In the genomic region with DNA sequence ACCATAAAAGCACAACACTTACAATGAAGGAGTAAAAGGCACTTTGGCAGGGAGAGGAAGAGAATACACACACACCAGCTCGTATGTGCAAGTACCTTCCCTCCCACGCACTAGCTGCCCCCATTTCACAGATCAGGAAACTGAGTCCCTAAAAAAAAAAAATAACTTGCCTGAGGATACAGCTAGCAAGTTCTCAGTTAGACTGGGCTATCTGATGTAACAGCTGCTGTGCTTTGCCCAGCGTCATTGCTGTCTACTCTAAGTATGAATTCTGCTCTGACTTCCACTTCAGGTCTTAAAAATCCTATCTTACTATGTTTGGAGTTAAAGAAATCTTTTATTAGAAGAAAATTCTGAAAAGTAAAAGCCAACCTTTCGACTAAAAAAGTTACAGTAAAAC, we compare ENCODE assay signal across 13 mouse cellular contexts. TPM values are rescaled to one million over a fixed set of nuclear protein-coding genes. Genes with fewer than 3 reads are reported as not detected.
DNase-seq lines count a peak whose midpoint lies in the region; ATAC-seq and TF ChIP-seq lines count a peak whose summit lies in the region.
"Had no signal": no experiment of that assay in that cellular context is flagged by ENCODE, and none has a peak within 500 bp of the region (broad histone marks: within the 10 kb centered on the region; RNA-seq: fewer than 3 reads in every experiment).

No protein-coding gene starts in this region.

- H3K9ac ChIP-seq in intestine, embryonic 14.5 days (ENCODE audit: low read length): no peak overlapping the region
- H3K9ac ChIP-seq in intestine, embryonic 15.5 days: no peak overlapping the region
- H3K9ac ChIP-seq in midbrain, embryonic 15.5 days: no peak overlapping the region
- H3K9ac ChIP-seq in midbrain, embryonic 16.5 days (ENCODE audit: low read depth, low read length): no peak overlapping the region
- no peak overlapping the region for H3K9ac ChIP-seq in limb, embryonic 15.5 days
- no peak overlapping the region for H3K9ac ChIP-seq in stomach, embryonic 16.5 days (ENCODE audit: low read length)
- no peak overlapping the region for H3K9ac ChIP-seq in hindbrain, postnatal 0 days (replicated peaks; ENCODE audit: low read length)
- H3K9ac ChIP-seq: forebrain, embryonic 13.5 days had no signal

- H3K4me2 ChIP-seq in intestine, embryonic 14.5 days (ENCODE audit: low read length): peak overlapping the region; percentile 87; the same call in 1 of the 2 replicates
- no peak overlapping the region for H3K4me2 ChIP-seq in intestine, embryonic 15.5 days (replicated peaks)
- H3K4me2 ChIP-seq in midbrain, embryonic 15.5 days: 0 out of 2 replicates have a peak overlapping the region, but pooled peaks have one; percentile 84
- H3K4me2 ChIP-seq in midbrain, embryonic 16.5 days (ENCODE audit: low read length): no peak overlapping the region
- 0 out of 2 replicates have a peak overlapping the region, but pooled peaks have one; percentile 78 for H3K4me2 ChIP-seq in limb, embryonic 15.5 days
- H3K4me2 ChIP-seq in stomach, embryonic 16.5 days (ENCODE audit: low read depth, low read length): peak overlapping the region; percentile 60
- H3K4me2 ChIP-seq in hindbrain, postnatal 0 days (ENCODE audit: low read depth, low read length): no peak overlapping the region

- H3K27ac ChIP-seq in intestine, embryonic 14.5 days (ENCODE audit: low read depth): no peak overlapping the region
- no peak overlapping the region for H3K27ac ChIP-seq in intestine, embryonic 15.5 days
- H3K27ac ChIP-seq in midbrain, embryonic 15.5 days: no peak overlapping the region
- H3K27ac ChIP-seq in midbrain, embryonic 16.5 days (ENCODE audit: low read length): no peak overlapping the region
- H3K27ac ChIP-seq in limb, embryonic 15.5 days: no peak overlapping the region
- H3K27ac ChIP-seq in stomach, embryonic 16.5 days (ENCODE audit: low read length): no peak overlapping the region
- no peak overlapping the region for H3K27ac ChIP-seq in hindbrain, postnatal 0 days
- H3K27ac ChIP-seq: forebrain, embryonic 13.5 days; hindbrain, embryonic 14.5 days had no signal

- no peak for TF ChIP-seq CTCF in hindbrain, postnatal 0 days (IDR thresholded peaks at IDR 0.05; ENCODE audit: low read depth)

- no peak overlapping the region for H3K4me3 ChIP-seq in intestine, embryonic 14.5 days (ENCODE audit: low read depth, low read length)
- no peak overlapping the region for H3K4me3 ChIP-seq in intestine, embryonic 15.5 days (replicated peaks)
- H3K4me3 ChIP-seq in midbrain, embryonic 15.5 days: no peak overlapping the region
- no peak overlapping the region for H3K4me3 ChIP-seq in midbrain, embryonic 16.5 days (ENCODE audit: low read depth, low read length)
- no peak overlapping the region for H3K4me3 ChIP-seq in limb, embryonic 15.5 days
- H3K4me3 ChIP-seq in stomach, embryonic 16.5 days (replicated peaks; ENCODE audit: low read length): peak overlapping the region; percentile 22; the same call in 1 of the 2 replicates
- H3K4me3 ChIP-seq in hindbrain, postnatal 0 days (ENCODE audit: low read length): no peak overlapping the region
- H3K4me3 ChIP-seq: forebrain, embryonic 13.5 days had no signal

- no peaks in the 10 kb centered on the region for H3K27me3 ChIP-seq in intestine, embryonic 14.5 days (replicated peaks; ENCODE audit: control insufficient read depth, insufficient read depth, low read length)
- H3K27me3 ChIP-seq in intestine, embryonic 15.5 days (replicated peaks): no peaks in the 10 kb centered on the region
- no peaks in the 10 kb centered on the region for H3K27me3 ChIP-seq in midbrain, embryonic 15.5 days (replicated peaks)
- H3K27me3 ChIP-seq in midbrain, embryonic 16.5 days (ENCODE audit: control insufficient read depth, insufficient read depth, low read depth, low read length): no peaks in the 10 kb centered on the region
- no peaks in the 10 kb centered on the region for H3K27me3 ChIP-seq in limb, embryonic 15.5 days
- no peaks in the 10 kb centered on the region for H3K27me3 ChIP-seq in stomach, embryonic 16.5 days (ENCODE audit: control insufficient read depth, insufficient read depth, low read length)
- H3K27me3 ChIP-seq in hindbrain, postnatal 0 days (ENCODE audit: insufficient read depth, low read length): no peaks in the 10 kb centered on the region
- H3K27me3 ChIP-seq: forebrain, embryonic 13.5 days had no signal

- no peaks in the 10 kb centered on the region for H3K9me3 ChIP-seq in intestine, embryonic 14.5 days (ENCODE audit: control insufficient read depth, low read length)
- H3K9me3 ChIP-seq in intestine, embryonic 15.5 days: no peaks in the 10 kb centered on the region
- H3K9me3 ChIP-seq in midbrain, embryonic 15.5 days: no peaks in the 10 kb centered on the region
- no peaks in the 10 kb centered on the region for H3K9me3 ChIP-seq in midbrain, embryonic 16.5 days (replicated peaks; ENCODE audit: control insufficient read depth, low read length, poor library complexity, severe bottlenecking)
- H3K9me3 ChIP-seq in limb, embryonic 15.5 days: no peaks in the 10 kb centered on the region
- no peaks in the 10 kb centered on the region for H3K9me3 ChIP-seq in stomach, embryonic 16.5 days (replicated peaks; ENCODE audit: control insufficient read depth, low read length)
- H3K9me3 ChIP-seq in hindbrain, postnatal 0 days (ENCODE audit: low read length): no peaks in the 10 kb centered on the region
- H3K9me3 ChIP-seq: forebrain, embryonic 13.5 days had no signal

- ATAC-seq in intestine, embryonic 14.5 days (replicated peaks; ENCODE audit: low FRiP score, low TSS enrichment, low read depth): no peak
- ATAC-seq in intestine, embryonic 15.5 days: no peak
- no peak for ATAC-seq in midbrain, embryonic 15.5 days (replicated peaks)
- ATAC-seq in midbrain, embryonic 16.5 days: no peak
- no peak for ATAC-seq in limb, embryonic 15.5 days (ENCODE audit: insufficient number of reproducible peaks, low FRiP score, low TSS enrichment, low read depth)
- no peak for ATAC-seq in stomach, embryonic 16.5 days (ENCODE audit: insufficient read depth, low FRiP score)
- no peak for ATAC-seq in hindbrain, postnatal 0 days
- ATAC-seq: forebrain, embryonic 13.5 days had no signal

- peaks cover 8% of the 10 kb centered on the region for H3K4me1 ChIP-seq in intestine, embryonic 14.5 days (replicated peaks; ENCODE audit: control insufficient read depth, insufficient read depth, low read length)
- H3K4me1 ChIP-seq in intestine, embryonic 15.5 days (replicated peaks): peaks cover 8% of the 10 kb centered on the region; the same call in 1 of the 2 replicates
- peaks cover 13% of the 10 kb centered on the region for H3K4me1 ChIP-seq in midbrain, embryonic 15.5 days
- H3K4me1 ChIP-seq in midbrain, embryonic 16.5 days (ENCODE audit: control insufficient read depth, insufficient read depth, low read length): peaks cover 9% of the 10 kb centered on the region
- peaks cover 8% of the 10 kb centered on the region for H3K4me1 ChIP-seq in limb, embryonic 15.5 days
- H3K4me1 ChIP-seq in stomach, embryonic 16.5 days (ENCODE audit: control insufficient read depth, insufficient read depth, low read length): peaks cover 12% of the 10 kb centered on the region
- H3K4me1 ChIP-seq in hindbrain, postnatal 0 days (ENCODE audit: insufficient read depth, low read length): peaks cover 4% of the 10 kb centered on the region; the same call in 1 of the 2 replicates

- WGBS in intestine, embryonic 14.5 days: 71% methylated on average over 4 of the region's 4 CpGs
- WGBS in intestine, embryonic 15.5 days: 69% methylated on average over 4 of the region's 4 CpGs
- WGBS in midbrain, embryonic 15.5 days: 86% methylated on average over 4 of the region's 4 CpGs
- 88% methylated on average over 4 of the region's 4 CpGs for WGBS in midbrain, embryonic 16.5 days
- 79% methylated on average over 4 of the region's 4 CpGs for WGBS in limb, embryonic 15.5 days
- 62% methylated on average over 4 of the region's 4 CpGs for WGBS in stomach, embryonic 16.5 days
- 91% methylated on average over 4 of the region's 4 CpGs for WGBS in hindbrain, postnatal 0 days

- DNase-seq in intestine, embryonic 14.5 days (ENCODE audit: low spot score): no peak
- DNase-seq in hindbrain, postnatal 0 days (ENCODE audit: low spot score): no peak
- no peak for DNase-seq in right cerebral cortex, postnatal 25 days
- DNase-seq: cerebellum, adult 8-10 months; gastrocnemius, postnatal 10 days; thymus, postnatal 4 days had no signal

- no peaks in the 10 kb centered on the region for H3K36me3 ChIP-seq in intestine, embryonic 14.5 days (ENCODE audit: control insufficient read depth, insufficient read depth, low read length)
- H3K36me3 ChIP-seq in intestine, embryonic 15.5 days: no peaks in the 10 kb centered on the region
- H3K36me3 ChIP-seq in midbrain, embryonic 15.5 days (replicated peaks): no peaks in the 10 kb centered on the region
- no peaks in the 10 kb centered on the region for H3K36me3 ChIP-seq in midbrain, embryonic 16.5 days (ENCODE audit: control insufficient read depth, insufficient read depth, low read length)
- no peaks in the 10 kb centered on the region for H3K36me3 ChIP-seq in limb, embryonic 15.5 days
- H3K36me3 ChIP-seq in stomach, embryonic 16.5 days (ENCODE audit: control insufficient read depth, insufficient read depth, low read length): no peaks in the 10 kb centered on the region
- H3K36me3 ChIP-seq in hindbrain, postnatal 0 days (ENCODE audit: insufficient read depth, low read length): no peaks in the 10 kb centered on the region

RNA-seq across cellular contexts. Expression of a gene that starts 2.0 kb away (rescaled TPM):
- 7.1 and 7.6 TPM in 2 replicates for polyA plus RNA-seq in intestine, embryonic 14.5 days (2014; fragmentation: Nextera tagmentation; extraction: Ambion mirVana)
- 4.8 and 5.8 TPM in 2 replicates for polyA plus RNA-seq in intestine, embryonic 15.5 days (2015; fragmentation: Nextera tagmentation; extraction: Ambion mirVana)
- polyA plus RNA-seq in midbrain, embryonic 15.5 days (2015; fragmentation: Nextera tagmentation; extraction: Ambion mirVana): 6.0 and 7.6 TPM in 2 replicates
- 4.8 and 5.9 TPM in 2 replicates for polyA plus RNA-seq in midbrain, embryonic 16.5 days (2015; fragmentation: Nextera tagmentation; extraction: Ambion mirVana)
- 5.9 and 6.6 TPM in 2 replicates for polyA plus RNA-seq in limb, embryonic 15.5 days (2015; fragmentation: Nextera tagmentation; extraction: Ambion mirVana)
- polyA plus RNA-seq in stomach, embryonic 16.5 days (2015; fragmentation: Nextera tagmentation; extraction: Ambion mirVana): 6.3 and 9.4 TPM in 2 replicates
- 8.0 and 11.6 TPM in 2 replicates for total RNA-seq in hindbrain, postnatal 0 days (2014; rRNA removed)
- 3.0 and 3.4 TPM in 2 replicates for polyA plus RNA-seq in hindbrain, postnatal 0 days (2015; fragmentation: Nextera tagmentation; extraction: Ambion mirVana)

Comparison
In these comparisons a context has a peak if more than half of its experiments do, and no peak if none do; other contexts are left out.
1. H3K4me2 ChIP-seq: peak in intestine, embryonic 14.5 days (single experiment), midbrain, embryonic 15.5 days (single experiment), limb, embryonic 15.5 days (single experiment) and stomach, embryonic 16.5 days (single experiment); none in intestine, embryonic 15.5 days (single experiment), midbrain, embryonic 16.5 days (single experiment) and hindbrain, postnatal 0 days (single experiment).